Mouse (Mus musculus) myocyte (in vitro differentiated cells): Measurements from ENCODE around the gene Slc35a5. TPM values are rescaled to one million over a fixed set of nuclear protein-coding genes. Genes with fewer than 3 reads are reported as not detected.

Source experiments
- H3K27me3 ChIP-seq: one replicate; pipeline ENCODE4 v1.6.1; 2011; ENCODE audit not compliant: control insufficient read depth, insufficient read depth, insufficient read length
- H3K36me3 ChIP-seq: one replicate; pipeline ENCODE4 v1.6.1; 2011; ENCODE audit not compliant: control insufficient read depth, insufficient read depth
- H3K4me2 ChIP-seq: one replicate; pipeline ENCODE4 v1.6.1; 2011; ENCODE audit warnings: low read depth, control low read depth
- H3K4me3 ChIP-seq: one replicate; pipeline ENCODE4 v1.5.1; 2011; ENCODE audit warnings: mild to moderate bottlenecking, control low read depth, moderate library complexity
- H3K79me2 ChIP-seq: one replicate; pipeline ENCODE4 v1.6.1; 2011; ENCODE audit not compliant: control insufficient read depth, insufficient read depth
- H3ac ChIP-seq: one replicate; pipeline ENCODE4 v1.6.1; 2011; ENCODE audit not compliant: control insufficient read depth, insufficient read length
- CEBPB ChIP-seq: IDR thresholded peaks from 2 replicates; pipeline ENCODE4 v1.6.1; 2011; ENCODE audit warnings: mild to moderate bottlenecking, moderate library complexity; ENCODE audit not compliant: poor library complexity, insufficient read depth, severe bottlenecking
- E2F4 ChIP-seq: IDR thresholded peaks from one replicate; pipeline ENCODE4 v1.6.1; 2011; ENCODE audit warnings: mild to moderate bottlenecking, control low read depth, moderate library complexity; ENCODE audit not compliant: insufficient read depth
- MAX ChIP-seq: IDR thresholded peaks from one replicate; pipeline ENCODE4 v1.6.1; 2011; ENCODE audit warnings: low read depth, mild to moderate bottlenecking, control low read depth
- MYOD1 ChIP-seq, 3 experiments: IDR thresholded peaks; one replicate each; pipeline ENCODE4 v1.6.1; 2011; ENCODE audit warnings: control low read depth in 2 of 3, low read depth in 2 of 3, mild to moderate bottlenecking in 2 of 3, moderate library complexity in 1 of 3; ENCODE audit not compliant: insufficient read length in 2 of 3, control insufficient read depth in 1 of 3
- MYOG ChIP-seq, 3 experiments: IDR thresholded peaks; one replicate each; pipeline ENCODE4 v1.6.1; 2011; ENCODE audit warnings: control low read depth in 2 of 3, low read depth in 2 of 3, mild to moderate bottlenecking in 2 of 3; ENCODE audit not compliant: insufficient read length in 2 of 3, control insufficient read depth in 1 of 3, insufficient read depth in 1 of 3
- POLR2A ChIP-seq: IDR thresholded peaks from one replicate; pipeline ENCODE4 v1.6.1; 2011; ENCODE audit warnings: low read depth, mild to moderate bottlenecking, control low read depth, moderate library complexity; ENCODE audit not compliant: insufficient read length
- POLR2AphosphoS2 ChIP-seq: IDR thresholded peaks from one replicate; pipeline ENCODE4 v1.6.1; 2011; ENCODE audit warnings: low read depth, control low read depth; ENCODE audit not compliant: insufficient read length
- REST ChIP-seq: IDR thresholded peaks from one replicate; pipeline ENCODE4 v1.6.1; 2011; ENCODE audit warnings: mild to moderate bottlenecking, control low read depth, moderate library complexity; ENCODE audit not compliant: insufficient read depth, insufficient read length
- SRF ChIP-seq: IDR thresholded peaks from one replicate; pipeline ENCODE4 v1.6.1; 2011; ENCODE audit warnings: low read depth; ENCODE audit not compliant: control insufficient read depth, insufficient read length
- TCF12 ChIP-seq: IDR thresholded peaks from one replicate; pipeline ENCODE4 v1.6.1; 2011; ENCODE audit warnings: mild to moderate bottlenecking, control low read depth; ENCODE audit not compliant: poor library complexity, insufficient read depth, severe bottlenecking
- TCF3 ChIP-seq: IDR thresholded peaks from one replicate; pipeline ENCODE4 v1.6.1; 2011; ENCODE audit warnings: low read depth, control low read depth; ENCODE audit not compliant: insufficient read length
- USF1 ChIP-seq: IDR thresholded peaks from one replicate; pipeline ENCODE4 v1.6.1; 2011; ENCODE audit warnings: low read depth, mild to moderate bottlenecking, control low read depth, moderate library complexity
- polyA plus RNA-seq: library from polyadenylated mRNA; unstranded; fragments of >200 nt; fragmentation: generic; extraction: Trizol; gene quantifications from one replicate; pipeline ENCODE4 v1.2.1, GENCODE M21; 2012; ENCODE audit warnings: missing spikeins

The Slc35a5 gene
- polyA plus RNA-seq, 1 experiment, result 2.5 TPM

DNA sequence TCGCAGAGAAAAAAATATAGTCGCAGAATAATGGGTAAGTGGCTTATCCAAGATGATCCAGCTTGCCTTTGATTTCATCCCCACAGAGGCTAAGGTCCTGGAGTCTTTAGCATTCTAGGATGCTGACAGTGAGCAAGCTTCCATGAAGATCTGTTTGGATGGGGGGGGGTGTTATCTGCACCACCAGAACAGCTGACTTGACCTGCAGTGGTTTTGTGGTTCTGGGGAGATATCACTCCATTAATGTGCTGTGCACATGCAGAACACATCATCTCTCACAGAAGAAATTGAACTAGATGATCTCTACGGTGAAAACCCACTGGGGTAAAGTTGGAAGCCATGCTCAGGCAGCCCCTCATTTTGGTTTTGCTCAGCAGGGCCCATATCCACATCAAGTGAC lies 41.3 kb downstream of the Slc35a5 start:
- no peak overlapping the region for H3K4me2 ChIP-seq
- H3K36me3 ChIP-seq, result peaks cover 7% of the 10 kb centered on the region
- no peak overlapping the region for H3ac ChIP-seq
- H3K27me3 ChIP-seq, result no peaks in the 10 kb centered on the region
- H3K79me2 ChIP-seq, result no peaks in the 10 kb centered on the region
- peak in 1 of 3 experiments; percentile 26 for TF ChIP-seq MYOG (IDR thresholded peaks at IDR 0.05; ENCODE audit: control insufficient read depth in 1 of 3, insufficient read depth in 1 of 3, insufficient read length in 2 of 3, low read depth in 2 of 3)
- no peak for TF ChIP-seq SRF
- no peak for TF ChIP-seq MYOD1 (IDR thresholded peaks at IDR 0.05; ENCODE audit: control insufficient read depth in 1 of 3, insufficient read length in 2 of 3, low read depth in 2 of 3)
- TF ChIP-seq REST, result no peak
- no peak for TF ChIP-seq E2F4
- H3K4me3 ChIP-seq, result no peak overlapping the region

DNA sequence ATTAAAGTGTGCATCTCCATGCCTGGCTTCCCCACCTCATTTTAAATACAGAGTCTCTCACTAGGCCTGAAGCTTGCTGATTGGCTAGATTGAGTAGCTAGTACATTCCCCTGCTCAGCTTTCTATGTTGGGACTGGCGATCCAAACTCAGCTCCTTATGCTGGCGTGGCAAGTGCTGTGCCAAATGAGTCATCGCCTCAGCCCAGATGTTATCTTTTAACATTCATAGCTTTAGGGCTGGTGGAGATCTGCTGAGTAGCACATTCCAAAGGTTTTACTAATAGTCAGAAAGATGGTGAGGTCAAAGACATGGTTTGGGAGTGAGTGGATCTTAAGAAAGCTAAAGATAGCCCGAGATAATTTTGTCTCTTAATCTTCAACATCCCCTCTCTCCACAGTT lies 48.0 kb downstream of the Slc35a5 start:
- Histone ChIP-seq H3K4me3 (no peak overlapping the region), H3K4me2 (peak overlapping the region; percentile 62), H3K36me3 (peaks cover 7% of the 10 kb centered on the region), H3ac (no peak overlapping the region), H3K27me3 (no peaks in the 10 kb centered on the region), H3K79me2 (no peaks in the 10 kb centered on the region)
- no peak for TF ChIP-seq TCF12
- no peak for TF ChIP-seq USF1
- TF ChIP-seq MYOG (IDR thresholded peaks at IDR 0.05; ENCODE audit: control insufficient read depth in 1 of 3, insufficient read depth in 1 of 3, insufficient read length in 2 of 3, low read depth in 2 of 3), result no peak
- no peak for TF ChIP-seq REST
- TF ChIP-seq MYOD1 (IDR thresholded peaks at IDR 0.05; ENCODE audit: control insufficient read depth in 1 of 3, insufficient read length in 2 of 3, low read depth in 2 of 3), result peak in 1 of 3 experiments; percentile 7
- no peak for TF ChIP-seq SRF
- no peak for TF ChIP-seq TCF3
- no peak for TF ChIP-seq MAX

DNA sequence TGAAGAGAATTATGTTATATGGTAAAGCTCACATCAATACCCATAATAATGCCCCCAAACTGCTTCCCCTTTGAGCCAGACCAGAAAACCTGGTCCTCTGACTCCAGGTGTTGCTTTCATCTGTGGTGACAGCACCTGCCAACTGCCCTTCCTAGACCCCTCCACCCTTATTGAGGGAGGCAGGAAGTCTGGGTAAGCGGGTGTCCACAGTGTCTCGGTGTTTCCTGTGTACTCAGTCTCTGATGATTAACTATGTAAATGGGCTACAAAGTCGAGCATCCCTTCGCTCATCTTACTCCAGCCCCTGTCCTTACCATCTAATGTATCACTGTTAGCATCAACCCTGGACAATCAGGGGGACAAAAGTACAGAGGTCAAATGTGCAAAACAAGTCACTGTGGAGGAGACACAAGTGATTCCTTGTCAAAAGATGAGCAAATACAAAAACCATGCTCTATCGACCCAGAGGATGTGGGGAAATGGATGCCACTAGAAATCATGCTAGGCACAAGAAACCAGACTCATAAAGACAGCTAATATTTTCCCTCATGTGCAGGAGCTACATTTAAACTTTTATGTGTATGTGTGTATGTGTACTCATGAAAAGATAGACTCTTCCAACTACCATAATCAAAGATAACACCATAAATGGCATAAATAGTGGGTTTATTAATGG lies 50.2 kb downstream of the Slc35a5 start:
- no peaks in the 10 kb centered on the region for H3K27me3 ChIP-seq
- H3K4me2 ChIP-seq, result no peak overlapping the region
- H3K79me2 ChIP-seq, result no peaks in the 10 kb centered on the region
- peaks cover 6% of the 10 kb centered on the region for H3K36me3 ChIP-seq
- H3ac ChIP-seq, result no peak overlapping the region
- TF ChIP-seq MYOG (IDR thresholded peaks at IDR 0.05; ENCODE audit: control insufficient read depth in 1 of 3, insufficient read depth in 1 of 3, insufficient read length in 2 of 3, low read depth in 2 of 3) (no peak), CEBPB (no peak)
- H3K4me3 ChIP-seq, result no peak overlapping the region

DNA sequence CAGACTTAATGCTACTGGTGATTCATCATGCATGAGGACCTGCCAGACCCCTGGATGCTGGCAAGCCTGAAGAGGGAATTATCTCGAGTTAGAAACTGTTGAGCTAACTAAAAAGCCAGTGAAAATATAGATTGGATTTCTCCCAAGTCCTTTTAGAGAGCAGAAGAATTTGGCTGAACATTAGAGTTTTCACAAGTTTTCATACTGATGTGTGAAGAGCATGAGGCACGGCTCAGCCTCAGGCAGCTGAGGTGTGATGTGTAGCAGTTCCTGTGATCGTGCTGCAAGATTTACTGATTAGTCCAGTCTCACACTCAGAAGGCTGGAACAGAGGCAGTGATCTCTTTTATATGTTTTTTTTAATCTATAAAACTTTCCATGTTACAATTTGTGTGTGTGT lies 53.5 kb downstream of the Slc35a5 start:
- Histone ChIP-seq H3K36me3 (no peaks in the 10 kb centered on the region), H3K4me2 (no peak overlapping the region), H3K27me3 (no peaks in the 10 kb centered on the region), H3K4me3 (no peak overlapping the region), H3K79me2 (no peaks in the 10 kb centered on the region), H3ac (no peak overlapping the region)
- TF ChIP-seq MYOD1 (IDR thresholded peaks at IDR 0.05; ENCODE audit: control insufficient read depth in 1 of 3, insufficient read length in 2 of 3, low read depth in 2 of 3), result no peak
- TF ChIP-seq USF1, result no peak
- no peak for TF ChIP-seq REST
- no peak for TF ChIP-seq MAX
- TF ChIP-seq SRF, result no peak
- TF ChIP-seq TCF12, result no peak

DNA sequence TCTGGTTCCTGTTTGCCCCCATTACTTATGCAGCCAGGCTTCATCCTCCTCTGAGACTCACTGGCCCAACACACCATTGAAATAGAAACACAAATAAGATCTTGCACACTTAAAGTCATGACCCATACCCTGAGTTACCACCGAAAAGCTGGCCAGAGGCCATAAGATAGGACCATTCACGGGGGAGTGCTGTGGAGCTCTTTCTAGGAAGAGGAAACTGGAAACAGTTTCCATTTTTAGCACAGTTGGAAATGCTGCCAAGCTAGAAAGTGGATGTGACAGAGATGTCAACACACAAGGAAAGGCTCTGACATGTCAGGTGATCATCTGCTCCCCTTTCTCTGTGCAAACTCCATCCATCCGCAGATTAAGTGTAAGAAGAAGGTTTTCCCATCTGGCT lies 57.6 kb downstream of the Slc35a5 start:
- Histone ChIP-seq H3K4me2 (no peak overlapping the region), H3K27me3 (no peaks in the 10 kb centered on the region), H3K4me3 (no peak overlapping the region), H3K79me2 (peaks cover 8% of the 10 kb centered on the region), H3K36me3 (no peaks in the 10 kb centered on the region), H3ac (no peak overlapping the region)
- TF ChIP-seq CEBPB, result no peak
- TF ChIP-seq TCF12, result no peak
- no peak for TF ChIP-seq POLR2AphosphoS2

DNA sequence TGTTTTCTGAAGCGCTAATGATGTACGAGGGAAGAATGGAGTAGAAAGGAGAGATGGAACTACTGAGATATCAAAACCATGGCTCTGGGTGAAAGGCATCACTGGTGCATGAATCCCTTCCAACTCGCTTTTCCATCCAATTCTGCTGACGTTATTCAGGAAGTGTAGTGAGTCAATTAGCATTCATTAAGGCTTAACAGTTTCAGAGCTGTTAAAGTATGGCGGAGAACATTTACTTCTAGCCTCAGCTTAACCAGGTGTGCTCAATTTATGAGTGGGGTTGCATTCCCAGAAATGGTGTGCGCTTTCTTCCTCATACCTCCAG lies 59.7 kb downstream of the Slc35a5 start:
- H3K4me3 ChIP-seq, result no peak overlapping the region
- peaks cover 15% of the 10 kb centered on the region for H3K79me2 ChIP-seq
- H3K36me3 ChIP-seq, result no peaks in the 10 kb centered on the region
- no peak overlapping the region for H3ac ChIP-seq
- TF ChIP-seq MYOG (IDR thresholded peaks at IDR 0.05; ENCODE audit: control insufficient read depth in 1 of 3, insufficient read depth in 1 of 3, insufficient read length in 2 of 3, low read depth in 2 of 3) (no peak), TCF3 (no peak), MYOD1 (IDR thresholded peaks at IDR 0.05; ENCODE audit: control insufficient read depth in 1 of 3, insufficient read length in 2 of 3, low read depth in 2 of 3) (no peak), MAX (no peak), POLR2AphosphoS2 (no peak), USF1 (no peak), POLR2A (no peak), REST (no peak), SRF (no peak), CEBPB (no peak), E2F4 (no peak), TCF12 (no peak)
- H3K27me3 ChIP-seq, result no peaks in the 10 kb centered on the region
- peak overlapping the region; percentile 37 for H3K4me2 ChIP-seq
